ENCODE assay signal across 11 mouse cellular contexts in genomic region chr9:55439206-55439780, GRCm38 (mm10).
"Had no signal": no experiment of that assay in that cellular context is flagged by ENCODE, and none has a peak within 500 bp of the region (broad histone marks: within the 10 kb centered on the region; RNA-seq: fewer than 3 reads in every experiment).

No protein-coding gene starts in this region.

- H3K27ac ChIP-seq: intestine, embryonic 15.5 days; limb, embryonic 15.5 days; liver, embryonic 14.5 days had no signal

- DNase-seq: kidney, adult 18-20 months; kidney, postnatal 10 days; kidney, postnatal 4 days; lung, adult 18-20 months; midbrain, embryonic 14.5 days; right cerebral cortex, postnatal 4 days; spleen, adult 18-20 months; thymus, postnatal 4 days had no signal

- H3K4me2 ChIP-seq: intestine, embryonic 15.5 days; limb, embryonic 15.5 days had no signal

- H3K27me3 ChIP-seq: intestine, embryonic 15.5 days; limb, embryonic 15.5 days had no signal

- H3K4me3 ChIP-seq: intestine, embryonic 15.5 days; limb, embryonic 15.5 days had no signal

- H3K9ac ChIP-seq: intestine, embryonic 15.5 days; limb, embryonic 15.5 days; liver, embryonic 14.5 days had no signal

- ATAC-seq: intestine, embryonic 15.5 days had no signal

- H3K36me3 ChIP-seq: intestine, embryonic 15.5 days; limb, embryonic 15.5 days had no signal

- H3K4me1 ChIP-seq: intestine, embryonic 15.5 days; limb, embryonic 15.5 days had no signal

- H3K9me3 ChIP-seq: intestine, embryonic 15.5 days; limb, embryonic 15.5 days had no signal
